Comparison of ENCODE assay signal across 24 mouse cellular contexts in the genomic region with DNA sequence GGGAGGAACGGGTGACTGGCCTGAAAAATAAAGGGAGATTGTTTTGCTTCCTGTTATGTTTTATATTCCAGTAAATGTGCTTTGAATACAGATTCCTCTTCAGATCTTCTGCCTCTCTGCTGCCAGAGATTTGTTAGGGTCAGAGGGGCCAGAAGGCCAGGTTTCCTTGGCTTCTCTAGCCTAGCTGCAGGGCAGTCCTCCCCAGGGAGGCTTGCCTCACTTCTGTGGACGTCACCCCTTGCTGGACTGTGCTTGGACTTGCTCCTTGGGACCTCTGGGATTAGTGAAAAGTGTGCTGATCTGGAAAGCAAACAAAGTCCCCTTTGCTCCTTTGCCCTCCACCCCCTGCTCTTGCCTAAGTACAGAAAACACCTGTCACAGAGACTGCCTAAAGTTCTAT. TPM values are rescaled to one million over a fixed set of nuclear protein-coding genes. Genes with fewer than 3 reads are reported as not detected.
DNase-seq lines count a peak whose midpoint lies in the region; ATAC-seq and TF ChIP-seq lines count a peak whose summit lies in the region.
"Had no signal": no experiment of that assay in that cellular context is flagged by ENCODE, and none has a peak within 500 bp of the region (broad histone marks: within the 10 kb centered on the region; RNA-seq: fewer than 3 reads in every experiment).

No protein-coding gene starts in this region.

- H3K4me2 ChIP-seq in midbrain, embryonic 16.5 days (ENCODE audit: low read length): no peak overlapping the region
- H3K4me2 ChIP-seq in forebrain, postnatal 0 days (ENCODE audit: low read depth): no peak overlapping the region
- H3K4me2 ChIP-seq: heart, embryonic 12.5 days; hindbrain, embryonic 15.5 days; intestine, embryonic 15.5 days; lung, embryonic 15.5 days; midbrain, embryonic 13.5 days had no signal

- ATAC-seq in midbrain, embryonic 16.5 days: no peak
- ATAC-seq in forebrain, postnatal 0 days: no peak
- ATAC-seq: intestine, embryonic 15.5 days; midbrain, embryonic 13.5 days had no signal

- no peak for TF ChIP-seq CTCF in forebrain, postnatal 0 days (IDR thresholded peaks at IDR 0.05; ENCODE audit: low read depth)

- peak; percentile 54 for DNase-seq in adrenal gland, adult 2 months
- DNase-seq in adrenal gland, postnatal 4 days (ENCODE audit: low spot score in 2 of 2): no peak
- DNase-seq in heart, postnatal 4 days: peak; percentile 7
- DNase-seq in heart, postnatal 25 days (ENCODE audit: low spot score): no peak
- DNase-seq in midbrain, embryonic 10.5 days (ENCODE audit: low spot score): no peak
- peak; percentile 56 for DNase-seq in skeletal muscle tissue, adult 2 months (ENCODE audit: low read depth, low spot score)
- DNase-seq in forebrain, postnatal 0 days: no peak
- DNase-seq: cerebellum, adult 8-10 months; gastrocnemius, postnatal 25 days; heart, postnatal 36 days; layer of hippocampus, adult 9-11 months; left cerebral cortex, postnatal 4 days; liver had no signal

- H3K4me3 ChIP-seq in midbrain, embryonic 10.5 days: no peak overlapping the region
- H3K4me3 ChIP-seq in midbrain, embryonic 16.5 days (ENCODE audit: low read depth, low read length): no peak overlapping the region
- no peak overlapping the region for H3K4me3 ChIP-seq in forebrain, postnatal 0 days (ENCODE audit: low read depth, low read length)
- H3K4me3 ChIP-seq: embryonic facial prominence, embryonic 10.5 days; heart, embryonic 12.5 days; hindbrain, embryonic 15.5 days; intestine, embryonic 15.5 days; left cerebral cortex, adult 2 months; lung, embryonic 15.5 days; midbrain, embryonic 13.5 days; myocyte had no signal

- no peaks in the 10 kb centered on the region for H3K9me3 ChIP-seq in midbrain, embryonic 10.5 days (replicated peaks)
- H3K9me3 ChIP-seq in midbrain, embryonic 16.5 days (replicated peaks; ENCODE audit: control insufficient read depth, low read length, poor library complexity, severe bottlenecking): no peaks in the 10 kb centered on the region
- H3K9me3 ChIP-seq in forebrain, postnatal 0 days (ENCODE audit: low read length): no peaks in the 10 kb centered on the region
- H3K9me3 ChIP-seq: embryonic facial prominence, embryonic 10.5 days; heart, embryonic 12.5 days; hindbrain, embryonic 15.5 days; intestine, embryonic 15.5 days; lung, embryonic 15.5 days; midbrain, embryonic 13.5 days had no signal

- H3K27ac ChIP-seq in midbrain, embryonic 10.5 days (replicated peaks): 0 out of 2 replicates have a peak overlapping the region, but pooled peaks have one; percentile 28
- no peak overlapping the region for H3K27ac ChIP-seq in midbrain, embryonic 16.5 days (ENCODE audit: low read length)
- no peak overlapping the region for H3K27ac ChIP-seq in forebrain, postnatal 0 days (ENCODE audit: low read depth, low read length)
- H3K27ac ChIP-seq: embryonic facial prominence, embryonic 10.5 days; hindbrain, embryonic 15.5 days; intestine, embryonic 15.5 days; left cerebral cortex, adult 2 months; lung, embryonic 15.5 days; midbrain, embryonic 13.5 days; stomach, postnatal 0 days had no signal

- 56% methylated on average over 2 of the region's 2 CpGs for WGBS in midbrain, embryonic 10.5 days
- WGBS in midbrain, embryonic 16.5 days: 53% methylated on average over 2 of the region's 2 CpGs
- WGBS in forebrain, postnatal 0 days: 65% methylated on average over 2 of the region's 2 CpGs

- H3K36me3 ChIP-seq in midbrain, embryonic 10.5 days: peaks cover 73% of the 10 kb centered on the region
- peaks cover 13% of the 10 kb centered on the region for H3K36me3 ChIP-seq in midbrain, embryonic 16.5 days (ENCODE audit: control insufficient read depth, insufficient read depth, low read length)
- peaks cover 26% of the 10 kb centered on the region for H3K36me3 ChIP-seq in forebrain, postnatal 0 days (ENCODE audit: insufficient read depth)

- intact Hi-C loops in heart, postnatal 25 days (cut with DNase I): no loop called here

- H3K4me1 ChIP-seq in midbrain, embryonic 10.5 days: peaks cover 32% of the 10 kb centered on the region
- no peaks in the 10 kb centered on the region; the same call in none of the 2 replicates for H3K4me1 ChIP-seq in midbrain, embryonic 16.5 days (ENCODE audit: control insufficient read depth, insufficient read depth, low read length)
- H3K4me1 ChIP-seq in forebrain, postnatal 0 days (ENCODE audit: insufficient read depth): no peaks in the 10 kb centered on the region
- H3K4me1 ChIP-seq: hindbrain, embryonic 15.5 days; intestine, embryonic 15.5 days; lung, embryonic 15.5 days; midbrain, embryonic 13.5 days had no signal

- H3K9ac ChIP-seq in midbrain, embryonic 16.5 days (ENCODE audit: low read depth, low read length): no peak overlapping the region
- H3K9ac ChIP-seq in forebrain, postnatal 0 days: no peak overlapping the region
- H3K9ac ChIP-seq: heart, embryonic 12.5 days; hindbrain, embryonic 15.5 days; intestine, embryonic 15.5 days; lung, embryonic 15.5 days; midbrain, embryonic 13.5 days had no signal

- no peaks in the 10 kb centered on the region for H3K27me3 ChIP-seq in midbrain, embryonic 10.5 days (ENCODE audit: low read depth, poor library complexity, severe bottlenecking)
- no peaks in the 10 kb centered on the region for H3K27me3 ChIP-seq in midbrain, embryonic 16.5 days (ENCODE audit: control insufficient read depth, insufficient read depth, low read depth, low read length)
- H3K27me3 ChIP-seq in forebrain, postnatal 0 days (ENCODE audit: insufficient read depth, low read length): no peaks in the 10 kb centered on the region
- H3K27me3 ChIP-seq: heart, embryonic 12.5 days; hindbrain, embryonic 15.5 days; intestine, embryonic 15.5 days; lung, embryonic 15.5 days; midbrain, embryonic 13.5 days had no signal

RNA-seq across cellular contexts. Expression of a gene that starts 31.6 kb away (rescaled TPM):
- total RNA-seq in adrenal gland, adult 2 months (2021): 1 to 10 TPM; 1.3 to 2.0 TPM
- polyA plus RNA-seq in adrenal gland, adult 2 months (2012; rRNA removed): 5.0 and 6.1 TPM in 2 replicates
- 1 to 10 TPM; 2.8 to 6.0 TPM for total RNA-seq in adrenal gland, postnatal 4 days (2021)
- 10 to 100 TPM; 13.2 to 15.7 TPM for total RNA-seq in heart, postnatal 4 days (2021)
- 10 to 100 TPM in 1 of 2 experiments, 1 to 10 TPM in 1; 9.6 to 13.4 TPM for total RNA-seq in heart, postnatal 25 days (2021)
- 0.09 and 0.10 TPM in 2 replicates for polyA plus RNA-seq in midbrain, embryonic 10.5 days (2016; fragmentation: Nextera tagmentation; extraction: Ambion mirVana)
- polyA plus RNA-seq in midbrain, embryonic 16.5 days (2015; fragmentation: Nextera tagmentation; extraction: Ambion mirVana): 0.16 and 0.31 TPM in 2 replicates
- total RNA-seq in forebrain, postnatal 0 days (2014; rRNA removed): 1.8 and 2.7 TPM in 2 replicates
- 0.23 and 0.40 TPM in 2 replicates for polyA plus RNA-seq in forebrain, postnatal 0 days (2015; fragmentation: Nextera tagmentation; extraction: Ambion mirVana)
- total RNA-seq: neutrophil, adult 5-6 weeks had no signal

Comparison
In these comparisons a context has a peak if more than half of its experiments do, and no peak if none do; other contexts are left out.
1. DNase-seq: peak in adrenal gland, adult 2 months (single experiment), heart, postnatal 4 days (single experiment) and skeletal muscle tissue, adult 2 months (single experiment); none in adrenal gland, postnatal 4 days (0 of 2), heart, postnatal 25 days (single experiment), midbrain, embryonic 10.5 days (single experiment) and forebrain, postnatal 0 days (single experiment).